ENCODE assay signal across 7 mouse cellular contexts in genomic region chrX:133064116-133064515, GRCm38 (mm10).
DNase-seq lines count a peak whose midpoint lies in the region; ATAC-seq and TF ChIP-seq lines count a peak whose summit lies in the region.
"Not testable (repeated sequence)": the region's sequence is repeated elsewhere in the genome, so short reads cannot be mapped to it uniquely, and the experiment has no call there.

No protein-coding gene starts in this region.

- not testable (repeated sequence) for H3K9ac ChIP-seq in MEL (ENCODE audit: control insufficient read depth, low read depth, low read length, poor library complexity, severe bottlenecking); stomach, postnatal 0 days (ENCODE audit: low read length)

- not testable (repeated sequence) for H3K4me2 ChIP-seq in stomach, postnatal 0 days (replicated peaks; ENCODE audit: low read depth)

- DNase-seq in 3134 (ENCODE audit: extremely low read depth, insufficient read length, low spot score): peak; percentile 1
- DNase-seq in MEL (ENCODE audit: low read depth, low spot score): peak; percentile 49
- peak; percentile 2 for DNase-seq in adrenal gland, adult 2 months
- peak; percentile 0 for DNase-seq in embryo, embryonic 10.5 days (ENCODE audit: low spot score)
- peak; percentile 18 for DNase-seq in kidney, adult 9 months
- peak; percentile 1 for DNase-seq in left cerebral cortex, postnatal 4 days
- DNase-seq in stomach, postnatal 0 days (ENCODE audit: low spot score): not testable (repeated sequence)

- TF ChIP-seq CTCF in MEL (IDR thresholded peaks at IDR 0.05 in 2 of 3, conservative IDR thresholded peaks at IDR 0.05 in 1 of 3; ENCODE audit: control insufficient read depth in 1 of 3, insufficient read depth in 1 of 3, low read depth in 2 of 3, low read length in 3 of 3, poor library complexity in 1 of 3, severe bottlenecking in 1 of 3): peak; percentile 19 to 62 (median 49); a peak in 5 of 6 replicates
- peak; percentile 5; the same call in 1 of the 2 replicates for TF ChIP-seq CTCF in stomach, postnatal 0 days (IDR thresholded peaks at IDR 0.05; ENCODE audit: low read depth)

- H3K9me3 ChIP-seq in MEL (replicated peaks; ENCODE audit: insufficient read depth, low read length); stomach, postnatal 0 days (ENCODE audit: control insufficient read depth, low read length): not testable (repeated sequence)

- not testable (repeated sequence) for H3K4me3 ChIP-seq in MEL (ENCODE audit: control insufficient read depth in 1 of 2, insufficient read depth in 1 of 2, low read depth in 2 of 2, low read length in 2 of 2); stomach, postnatal 0 days (ENCODE audit: low read depth, low read length)

- H3K27me3 ChIP-seq in MEL (ENCODE audit: control insufficient read depth in 1 of 2, insufficient read depth in 2 of 2, low read length in 2 of 2); stomach, postnatal 0 days (ENCODE audit: control insufficient read depth, insufficient read depth, low read length): not testable (repeated sequence)

- intact Hi-C loops in left cerebral cortex, postnatal 4 days (cut with DNase I): not testable (repeated sequence)

- TF ChIP-seq EP300 in MEL (IDR thresholded peaks at IDR 0.05; ENCODE audit: low read depth in 1 of 2, low read length in 2 of 2); stomach, postnatal 0 days (optimal IDR thresholded peaks at IDR 0.05): not testable (repeated sequence)

- TF ChIP-seq POLR2A in MEL (IDR thresholded peaks at IDR 0.05; ENCODE audit: control insufficient read depth in 1 of 2, insufficient read depth in 1 of 2, low read depth in 1 of 2, low read length in 2 of 2, poor library complexity in 1 of 2): not testable (repeated sequence)

- not testable (repeated sequence) for H3K79me2 ChIP-seq in MEL (ENCODE audit: control insufficient read depth, insufficient read depth, low read length, poor library complexity)

- not testable (repeated sequence) for H3K4me1 ChIP-seq in MEL (ENCODE audit: control insufficient read depth in 1 of 2, insufficient read depth in 2 of 2, low read length in 2 of 2); stomach, postnatal 0 days (replicated peaks; ENCODE audit: control insufficient read depth, insufficient read depth)

- ATAC-seq in stomach, postnatal 0 days (ENCODE audit: low FRiP score, low TSS enrichment): not testable (repeated sequence)

- TF ChIP-seq RAD21 in MEL (IDR thresholded peaks at IDR 0.05; ENCODE audit: low read depth, low read length): peak; percentile 48

- not testable (repeated sequence) for H3K36me3 ChIP-seq in MEL (ENCODE audit: control insufficient read depth in 1 of 2, insufficient read depth in 2 of 2, low read length in 2 of 2); stomach, postnatal 0 days (ENCODE audit: control insufficient read depth, insufficient read depth, low read length)

- H3K27ac ChIP-seq in MEL (ENCODE audit: control insufficient read depth, low read depth, low read length); stomach, postnatal 0 days (replicated peaks): not testable (repeated sequence)

- 68% methylated on average over 3 of the region's 3 CpGs for WGBS in stomach, postnatal 0 days

TF ChIP-seq in MEL, 35 proteins besides CTCF, POLR2A, EP300 and RAD21:
- peak; percentile 46 for TF ChIP-seq SMC3 (IDR thresholded peaks at IDR 0.05; ENCODE audit: low read depth, low read length)
TF ChIP-seq in MEL: peak in this region for 1; not testable (repeated sequence) for 34.
